Mouse (Mus musculus) thymus, postnatal 25 days (tissue): ENCODE results near the gene Pgghg.
"Not testable (repeated sequence)": the region's sequence is repeated elsewhere in the genome, so short reads cannot be mapped to it uniquely, and the experiment has no call there.

Source experiments
- DNase-seq: peaks from one replicate; pipeline ENCODE4 v3.0.0; 2022

Gene Pgghg

GRCm38 (mm10) chr7:140955758-140956555 is 14.8 kb downstream of the Pgghg start, which contains the start of the genes Gm45717 and Ifitm2:
TSS of gene Gm45717 (minus strand) at chr7:140955937.
TSS of gene Ifitm2 (minus strand) at chr7:140955987.
- no peak for DNase-seq

GRCm38 (mm10) chr7:140956556-140956869 is 15.3 kb downstream of the Pgghg start:
- no peak for DNase-seq

GRCm38 (mm10) chr7:140959181-140959901 is 18.1 kb downstream of the Pgghg start:
- peak; percentile 39 for DNase-seq

GRCm38 (mm10) chr7:140960026-140960425 is 18.8 kb downstream of the Pgghg start:
- DNase-seq = no peak

- DNase-seq = no peak
Observed at GRCm38 (mm10) chr7:140961416-140961815, 20.2 kb downstream of the Pgghg start.

- DNase-seq = no peak
Observed at GRCm38 (mm10) chr7:140962733-140963132, 21.5 kb downstream of the Pgghg start.

GRCm38 (mm10) chr7:140966921-140967320 is 25.7 kb downstream of the Pgghg start, which contains the start of gene Ifitm1:
TSS of gene Ifitm1 (plus strand) at chr7:140967221.
- DNase-seq = no peak

- DNase-seq = no peak
Observed at GRCm38 (mm10) chr7:140967862-140968591, 26.8 kb downstream of the Pgghg start.

GRCm38 (mm10) chr7:140968710-140969109 is 27.5 kb downstream of the Pgghg start:
- not testable (repeated sequence) for DNase-seq

- no peak for DNase-seq
Observed at GRCm38 (mm10) chr7:140970931-140971330, 29.7 kb downstream of the Pgghg start.

- no peak for DNase-seq
Observed at GRCm38 (mm10) chr7:140971479-140972171, 30.4 kb downstream of the Pgghg start.

- no peak for DNase-seq
Observed at GRCm38 (mm10) chr7:140973396-140974165, 32.4 kb downstream of the Pgghg start.

- DNase-seq = no peak
Observed at GRCm38 (mm10) chr7:140974940-140975339, 33.7 kb downstream of the Pgghg start.

GRCm38 (mm10) chr7:140975465-140975864 is 34.3 kb downstream of the Pgghg start:
- DNase-seq = no peak

- not testable (repeated sequence) for DNase-seq
Observed at GRCm38 (mm10) chr7:140976720-140977119, 35.5 kb downstream of the Pgghg start.

- no peak for DNase-seq
Observed at GRCm38 (mm10) chr7:140981704-140982103, 40.5 kb downstream of the Pgghg start.

GRCm38 (mm10) chr7:140982971-140983370 is 41.8 kb downstream of the Pgghg start:
- DNase-seq = no peak

- no peak for DNase-seq
Observed at GRCm38 (mm10) chr7:140987182-140988138, 46.3 kb downstream of the Pgghg start.

- no peak for DNase-seq
Observed at GRCm38 (mm10) chr7:140989022-140989421, 47.8 kb downstream of the Pgghg start.

- no peak for DNase-seq
Observed at GRCm38 (mm10) chr7:140990185-140990584, 49.0 kb downstream of the Pgghg start.

GRCm38 (mm10) chr7:140990622-140991021 is 49.4 kb downstream of the Pgghg start:
- no peak for DNase-seq
